28 mouse cellular contexts compared by ENCODE assay signal in genomic region chr4:62486162-62486696, GRCm38 (mm10). TPM values are rescaled to one million over a fixed set of nuclear protein-coding genes. Genes with fewer than 3 reads are reported as not detected.
DNase-seq lines count a peak whose midpoint lies in the region; ATAC-seq and TF ChIP-seq lines count a peak whose summit lies in the region.
"Had no signal": no experiment of that assay in that cellular context is flagged by ENCODE, and none has a peak within 500 bp of the region (broad histone marks: within the 10 kb centered on the region; RNA-seq: fewer than 3 reads in every experiment).

No protein-coding gene starts in this region.

- no peak overlapping the region for H3K4me3 ChIP-seq in kidney, embryonic 15.5 days (replicated peaks)
- H3K4me3 ChIP-seq in lung, adult 2 months (replicated peaks; ENCODE audit: extremely low read depth, low read depth, low read length): no peak overlapping the region
- no peak overlapping the region for H3K4me3 ChIP-seq in stomach, postnatal 0 days (ENCODE audit: low read depth, low read length)
- H3K4me3 ChIP-seq: embryonic facial prominence, embryonic 10.5 days; embryonic facial prominence, embryonic 15.5 days; forebrain, embryonic 13.5 days; hindbrain, embryonic 12.5 days; intestine, embryonic 15.5 days; limb, embryonic 13.5 days; megakaryocyte, embryonic 14.5 days; midbrain, embryonic 12.5 days; myocyte; neural tube, embryonic 12.5 days had no signal

- no peak for TF ChIP-seq CTCF in lung, adult 2 months (IDR thresholded peaks at IDR 0.05; ENCODE audit: insufficient read depth, low read length)
- TF ChIP-seq CTCF in stomach, postnatal 0 days (IDR thresholded peaks at IDR 0.05; ENCODE audit: low read depth): no peak

- 0 out of 2 replicates have a peak, but pooled peaks cover 6% of the 10 kb centered on the region for H3K36me3 ChIP-seq in kidney, embryonic 15.5 days
- no peaks in the 10 kb centered on the region for H3K36me3 ChIP-seq in stomach, postnatal 0 days (ENCODE audit: control insufficient read depth, insufficient read depth, low read length)
- H3K36me3 ChIP-seq: embryonic facial prominence, embryonic 10.5 days; embryonic facial prominence, embryonic 15.5 days; hindbrain, embryonic 12.5 days; intestine, embryonic 15.5 days; limb, embryonic 13.5 days; midbrain, embryonic 12.5 days; neural tube, embryonic 12.5 days had no signal

- ATAC-seq in kidney, embryonic 15.5 days (replicated peaks; ENCODE audit: low FRiP score): peak; percentile 15; the same call in 1 of the 2 replicates
- ATAC-seq in erythroid progenitor cell, adult 5-6 weeks (replicated peaks; ENCODE audit: low FRiP score, poor library complexity, severe bottlenecking): 0 out of 2 replicates have a peak, but pooled peaks have one; percentile 2
- no peak for ATAC-seq in stomach, postnatal 0 days (ENCODE audit: low FRiP score, low TSS enrichment)
- ATAC-seq: CD4-positive, CD25-positive, alpha-beta regulatory T cell, adult 4 months; forebrain, embryonic 13.5 days; hindbrain, postnatal 0 days had no signal

- no peak overlapping the region for H3K9ac ChIP-seq in kidney, embryonic 15.5 days
- H3K9ac ChIP-seq in stomach, postnatal 0 days (ENCODE audit: low read length): no peak overlapping the region
- H3K9ac ChIP-seq: embryonic facial prominence, embryonic 15.5 days; forebrain, embryonic 13.5 days; hindbrain, embryonic 12.5 days; intestine, embryonic 15.5 days; limb, embryonic 13.5 days; midbrain, embryonic 12.5 days; neural tube, embryonic 12.5 days had no signal

- no peak overlapping the region for H3K4me2 ChIP-seq in kidney, embryonic 15.5 days
- H3K4me2 ChIP-seq in stomach, postnatal 0 days (replicated peaks; ENCODE audit: low read depth): no peak overlapping the region
- H3K4me2 ChIP-seq: embryonic facial prominence, embryonic 15.5 days; forebrain, embryonic 13.5 days; heart, embryonic 11.5 days; hindbrain, embryonic 12.5 days; intestine, embryonic 15.5 days; limb, embryonic 13.5 days; midbrain, embryonic 12.5 days; neural tube, embryonic 12.5 days had no signal

- no peaks in the 10 kb centered on the region for H3K27me3 ChIP-seq in kidney, embryonic 15.5 days
- no peaks in the 10 kb centered on the region for H3K27me3 ChIP-seq in stomach, postnatal 0 days (ENCODE audit: control insufficient read depth, insufficient read depth, low read length)
- H3K27me3 ChIP-seq: embryonic facial prominence, embryonic 15.5 days; intestine, embryonic 15.5 days had no signal

- no peak overlapping the region for H3K27ac ChIP-seq in kidney, embryonic 15.5 days
- H3K27ac ChIP-seq in stomach, postnatal 0 days (replicated peaks): no peak overlapping the region
- H3K27ac ChIP-seq: embryonic facial prominence, embryonic 10.5 days; embryonic facial prominence, embryonic 15.5 days; forebrain, embryonic 13.5 days; hindbrain, embryonic 12.5 days; hindbrain, postnatal 0 days; intestine, embryonic 15.5 days; limb, embryonic 13.5 days; midbrain, embryonic 12.5 days; neural tube, embryonic 12.5 days had no signal

- H3K9me3 ChIP-seq in kidney, embryonic 15.5 days (replicated peaks): no peaks in the 10 kb centered on the region
- H3K9me3 ChIP-seq in stomach, postnatal 0 days (ENCODE audit: control insufficient read depth, low read length): no peaks in the 10 kb centered on the region
- H3K9me3 ChIP-seq: embryonic facial prominence, embryonic 10.5 days; embryonic facial prominence, embryonic 15.5 days; forebrain, embryonic 13.5 days; hindbrain, embryonic 12.5 days; intestine, embryonic 15.5 days; limb, embryonic 13.5 days; megakaryocyte, embryonic 14.5 days; midbrain, embryonic 12.5 days; neural tube, embryonic 12.5 days had no signal

- H3K4me1 ChIP-seq in kidney, embryonic 15.5 days: no peaks in the 10 kb centered on the region
- H3K4me1 ChIP-seq in lung, adult 2 months (ENCODE audit: control insufficient read depth, insufficient read depth, low read length): peaks cover 2% of the 10 kb centered on the region
- H3K4me1 ChIP-seq in stomach, postnatal 0 days (replicated peaks; ENCODE audit: control insufficient read depth, insufficient read depth): no peaks in the 10 kb centered on the region
- H3K4me1 ChIP-seq: embryonic facial prominence, embryonic 15.5 days; forebrain, embryonic 13.5 days; hindbrain, embryonic 12.5 days; intestine, embryonic 15.5 days; limb, embryonic 13.5 days; midbrain, embryonic 12.5 days; neural tube, embryonic 12.5 days had no signal

- DNase-seq in kidney, postnatal 10 days: no peak
- DNase-seq in lung, adult 2 months: peak; percentile 54
- DNase-seq in lung, postnatal 14 days: peak; percentile 30
- DNase-seq in urinary bladder, adult 18-20 months (ENCODE audit: low spot score in 2 of 2): no peak
- no peak for DNase-seq in spleen, postnatal 14 days (ENCODE audit: low spot score in 2 of 2)
- no peak for DNase-seq in stomach, postnatal 0 days (ENCODE audit: low spot score)
- DNase-seq: cerebellum, adult 18-20 months; cerebellum, postnatal 14 days; gastrocnemius, postnatal 14 days; heart, postnatal 36 days; kidney, adult 2 months; right cerebral cortex, postnatal 4 days had no signal

- WGBS in kidney, embryonic 15.5 days: 88% methylated on average over 15 of the region's 15 CpGs
- WGBS in lung, adult 2 months: 82% methylated on average over 15 of the region's 15 CpGs
- 93% methylated on average over 15 of the region's 15 CpGs for WGBS in stomach, postnatal 0 days

- TF ChIP-seq POLR2A in lung, adult 2 months (IDR thresholded peaks at IDR 0.05; ENCODE audit: borderline replicate concordance, extremely low read depth, low read depth, low read length): no peak

- no peak for TF ChIP-seq EP300 in stomach, postnatal 0 days (optimal IDR thresholded peaks at IDR 0.05)

RNA-seq across cellular contexts. Expression of gene Bspry, which starts 6.4 kb away (rescaled TPM):
- polyA plus RNA-seq in kidney, embryonic 15.5 days (2015; fragmentation: Nextera tagmentation; extraction: Ambion mirVana): 19.5 and 21.3 TPM in 2 replicates
- not detected in 2 replicates for total RNA-seq in erythroid progenitor cell, adult 5-6 weeks (2015; ENCODE audit: low replicate concordance)
- total RNA-seq in erythroid progenitor cell, adult 5-6 weeks (2017; ENCODE audit: low replicate concordance): not detected in 2 replicates
- 26.0 and 31.0 TPM in 2 replicates for polyA plus RNA-seq in lung, adult 2 months (2012; rRNA removed)
- 32.5 and 38.1 TPM in 2 replicates for polyA plus RNA-seq in stomach, postnatal 0 days (2015; fragmentation: Nextera tagmentation; extraction: Ambion mirVana)
- total RNA-seq: granulocyte monocyte progenitor cell, adult 5-6 weeks; heart, postnatal 36 days had no signal

RNA-seq across cellular contexts. Expression of gene Wdr31, which starts 15.5 kb away (rescaled TPM):
- 11.8 and 13.6 TPM in 2 replicates for polyA plus RNA-seq in kidney, embryonic 15.5 days (2015; fragmentation: Nextera tagmentation; extraction: Ambion mirVana)
- total RNA-seq in erythroid progenitor cell, adult 5-6 weeks (2015; ENCODE audit: low replicate concordance): 1.8 TPM in 1 of 2 replicates, not detected in the other
- 1.2 and 1.7 TPM in 2 replicates for total RNA-seq in erythroid progenitor cell, adult 5-6 weeks (2017; ENCODE audit: low replicate concordance)
- 4.0 and 4.2 TPM in 2 replicates for polyA plus RNA-seq in lung, adult 2 months (2012; rRNA removed)
- 2.3 and 2.7 TPM in 2 replicates for polyA plus RNA-seq in stomach, postnatal 0 days (2015; fragmentation: Nextera tagmentation; extraction: Ambion mirVana)

RNA-seq across cellular contexts. Expression of gene Hdhd3, which starts 17.0 kb away (rescaled TPM):
- polyA plus RNA-seq in kidney, embryonic 15.5 days (2015; fragmentation: Nextera tagmentation; extraction: Ambion mirVana): 14.7 and 15.2 TPM in 2 replicates
- not detected in 2 replicates for total RNA-seq in erythroid progenitor cell, adult 5-6 weeks (2015; ENCODE audit: low replicate concordance)
- not detected in 2 replicates for total RNA-seq in erythroid progenitor cell, adult 5-6 weeks (2017; ENCODE audit: low replicate concordance)
- 10.0 and 14.1 TPM in 2 replicates for polyA plus RNA-seq in lung, adult 2 months (2012; rRNA removed)
- 23.5 and 26.0 TPM in 2 replicates for polyA plus RNA-seq in stomach, postnatal 0 days (2015; fragmentation: Nextera tagmentation; extraction: Ambion mirVana)

RNA-seq across cellular contexts. Expression of gene Alad, which starts 33.5 kb away (rescaled TPM):
- polyA plus RNA-seq in kidney, embryonic 15.5 days (2015; fragmentation: Nextera tagmentation; extraction: Ambion mirVana): 97.3 and 106 TPM in 2 replicates
- total RNA-seq in erythroid progenitor cell, adult 5-6 weeks (2015; ENCODE audit: low replicate concordance): 510 and 532 TPM in 2 replicates
- total RNA-seq in erythroid progenitor cell, adult 5-6 weeks (2017; ENCODE audit: low replicate concordance): 271 and 392 TPM in 2 replicates
- 139 and 141 TPM in 2 replicates for polyA plus RNA-seq in lung, adult 2 months (2012; rRNA removed)
- 161 and 178 TPM in 2 replicates for polyA plus RNA-seq in stomach, postnatal 0 days (2015; fragmentation: Nextera tagmentation; extraction: Ambion mirVana)

RNA-seq across cellular contexts. Expression of gene Pole3, which starts 38.6 kb away (rescaled TPM):
- polyA plus RNA-seq in kidney, embryonic 15.5 days (2015; fragmentation: Nextera tagmentation; extraction: Ambion mirVana): 94.0 and 100 TPM in 2 replicates
- total RNA-seq in erythroid progenitor cell, adult 5-6 weeks (2015; ENCODE audit: low replicate concordance): 45.4 and 74.2 TPM in 2 replicates
- total RNA-seq in erythroid progenitor cell, adult 5-6 weeks (2017; ENCODE audit: low replicate concordance): 51.3 and 53.0 TPM in 2 replicates
- polyA plus RNA-seq in lung, adult 2 months (2012; rRNA removed): 8.9 and 16.1 TPM in 2 replicates
- 52.4 and 55.5 TPM in 2 replicates for polyA plus RNA-seq in stomach, postnatal 0 days (2015; fragmentation: Nextera tagmentation; extraction: Ambion mirVana)

Comparison
In these comparisons a context has a peak if more than half of its experiments do, and no peak if none do; other contexts are left out.
1. DNase-seq: peak in lung, adult 2 months (single experiment) and lung, postnatal 14 days (single experiment); none in kidney, postnatal 10 days (single experiment), urinary bladder, adult 18-20 months (0 of 2), spleen, postnatal 14 days (0 of 2) and stomach, postnatal 0 days (single experiment).